Mouse (Mus musculus) ES-E14 (cell line): ENCODE measurements around the gene Foxd3. TPM values are rescaled to one million over a fixed set of nuclear protein-coding genes. Genes with fewer than 3 reads are reported as not detected.
"Not testable (repeated sequence)": the region's sequence is repeated elsewhere in the genome, so short reads cannot be mapped to it uniquely, and the experiment has no call there.

Experiments
- DNase-seq: peaks from one replicate; pipeline ENCODE4 v3.0.0-alpha.2; 2013; ENCODE audit warnings: low read depth, low spot score
- H3K27ac ChIP-seq: 2 replicates; pipeline ENCODE4 v1.5.1; 2012; ENCODE audit warnings: low read depth, mild to moderate bottlenecking, low read length, moderate library complexity, mixed read lengths; ENCODE audit not compliant: poor library complexity, insufficient read depth, severe bottlenecking
- H3K36me3 ChIP-seq: 2 replicates; pipeline ENCODE4 v1.6.1; 2012; ENCODE audit warnings: mild to moderate bottlenecking, low read length, moderate library complexity, mixed read lengths; ENCODE audit not compliant: control insufficient read depth, poor library complexity, insufficient read depth, severe bottlenecking
- H3K4me1 ChIP-seq, 2 experiments: fragments of 150-350 bp in 1 of 2; sonication (generic) in 1 of 2; 2 replicates each; pipeline ENCODE4 v1.6.1; 2012; ENCODE audit warnings: low read length in 2 of 2, mild to moderate bottlenecking in 1 of 2, mixed read lengths in 1 of 2; ENCODE audit not compliant: control insufficient read depth in 2 of 2, insufficient read depth in 2 of 2, poor library complexity in 1 of 2
- H3K4me3 ChIP-seq, 2 experiments: fragments of 150-350 bp in 1 of 2; sonication (generic) in 1 of 2; 2 replicates each; pipeline ENCODE4 v1.5.1; 2012; ENCODE audit warnings: low read length in 2 of 2, low read depth in 1 of 2, mild to moderate bottlenecking in 1 of 2, mixed read lengths in 1 of 2; ENCODE audit not compliant: insufficient read depth in 1 of 2, poor library complexity in 1 of 2, severe bottlenecking in 1 of 2
- H3K9ac ChIP-seq: 2 replicates; pipeline ENCODE4 v1.6.1; 2012; ENCODE audit warnings: low read depth, mild to moderate bottlenecking, low read length, mixed read lengths; ENCODE audit not compliant: poor library complexity, insufficient read depth, severe bottlenecking
- H3K9me3 ChIP-seq: fragments of 150-350 bp; sonication (generic); 2 replicates; pipeline ENCODE4 v1.6.1; 2012; ENCODE audit warnings: low read depth, mild to moderate bottlenecking, low read length; ENCODE audit not compliant: control insufficient read depth, insufficient read depth
- CHD2 ChIP-seq: IDR thresholded peaks from 2 replicates; pipeline ENCODE4 v1.6.1; 2014; ENCODE audit warnings: mild to moderate bottlenecking, low read depth, low read length, inconsistent platforms
- HCFC1 ChIP-seq: IDR thresholded peaks from 2 replicates; pipeline ENCODE4 v1.6.1; 2012; ENCODE audit warnings: low read length, inconsistent platforms, borderline replicate concordance; ENCODE audit not compliant: insufficient read depth
- MAFK ChIP-seq: IDR thresholded peaks from 2 replicates; pipeline ENCODE4 v1.6.1; 2014; ENCODE audit warnings: mild to moderate bottlenecking, low read depth, low read length, inconsistent platforms; ENCODE audit not compliant: insufficient read depth
- ZC3H11A ChIP-seq: IDR thresholded peaks from 2 replicates; pipeline ENCODE4 v1.6.1; 2012; ENCODE audit warnings: low read depth, mild to moderate bottlenecking, inconsistent platforms, low read length, borderline replicate concordance
- ZNF384 ChIP-seq: IDR thresholded peaks from 2 replicates; pipeline ENCODE4 v1.6.1; 2012; ENCODE audit warnings: low read depth, low read length, inconsistent platforms
- in situ Hi-C, 2 experiments: fragments of 600-800 bp; cut with MboI; formaldehyde crosslinking; loops; one replicate each; pipeline ENCODE4 v1.15.1; 2025; ENCODE audit warnings: low sequenced_read_pairs in 2 of 2, inconsistent platforms in 1 of 2; ENCODE audit not compliant: unreplicated experiment in 2 of 2
- total RNA-seq: library from RNA; depleted of rRNA; stranded (reverse); fragments of 300-350 nt; gene quantifications from 2 replicates; pipeline ENCODE4 v1.2.3, GENCODE M21; 2012

The Foxd3 gene
- total RNA-seq, 1 experiment = 26.1 TPM

GRCm38 (mm10) chr4:99627057-99627456, 29.0 kb upstream of the Foxd3 start:
- TF ChIP-seq MAFK = no peak
- no peak for DNase-seq
- no peak overlapping the region for H3K27ac ChIP-seq
- in situ Hi-C loops = no loop called here
- H3K4me1 ChIP-seq = peaks cover 0 to 5% of the 10 kb centered on the region in 2 experiments; a peak in 2 of 4 replicates
- H3K36me3 ChIP-seq = no peaks in the 10 kb centered on the region
- no peak overlapping the region; a peak in 1 of 4 replicates for H3K4me3 ChIP-seq
- H3K9me3 ChIP-seq = no peaks in the 10 kb centered on the region
- H3K9ac ChIP-seq = 0 out of 2 replicates have a peak overlapping the region, but pooled peaks have one; percentile 2

GRCm38 (mm10) chr4:99636038-99636437, 20.1 kb upstream of the Foxd3 start:
- H3K9me3 ChIP-seq = no peaks in the 10 kb centered on the region
- H3K4me1 ChIP-seq = peaks cover 3 to 22% of the 10 kb centered on the region in 2 experiments
- H3K27ac ChIP-seq = peak overlapping the region; percentile 43; the same call in 1 of the 2 replicates
- TF ChIP-seq CHD2 (peak; percentile 77), ZC3H11A (no peak)
- no peak overlapping the region for H3K9ac ChIP-seq
- peak; percentile 93 for DNase-seq
- H3K4me3 ChIP-seq = no peak overlapping the region
- in situ Hi-C loops = no loop called here
- no peaks in the 10 kb centered on the region for H3K36me3 ChIP-seq

- Histone ChIP-seq H3K27ac (peak overlapping the region; percentile 52; the same call in 1 of the 2 replicates), H3K9me3 (no peaks in the 10 kb centered on the region), H3K4me1 (peaks cover 5 to 22% of the 10 kb centered on the region in 2 experiments), H3K36me3 (no peaks in the 10 kb centered on the region), H3K9ac (no peak overlapping the region), H3K4me3 (no peak overlapping the region)
- DNase-seq = no peak
- in situ Hi-C loops = no loop called here
- no peak for TF ChIP-seq CHD2
- no peak for TF ChIP-seq HCFC1
- no peak for TF ChIP-seq ZC3H11A
- no peak for TF ChIP-seq MAFK
- TF ChIP-seq ZNF384 = no peak
Measured at GRCm38 (mm10) chr4:99636711-99637110, 19.4 kb upstream of the Foxd3 start.

GRCm38 (mm10) chr4:99640619-99641018, 15.5 kb upstream of the Foxd3 start:
- H3K4me3 ChIP-seq, H3K36me3 ChIP-seq, in situ Hi-C loops, DNase-seq, H3K9me3 ChIP-seq: not testable (repeated sequence)
- Histone ChIP-seq H3K4me1 (peaks cover 5 to 29% of the 10 kb centered on the region in 2 experiments), H3K27ac (peak overlapping the region; percentile 61), H3K9ac (peak overlapping the region; percentile 25; the same call in 1 of the 2 replicates)

- DNase-seq = no peak
- H3K4me1 ChIP-seq = peaks cover 5 to 25% of the 10 kb centered on the region in 2 experiments
- in situ Hi-C loops = no loop called here
- H3K9me3 ChIP-seq = no peaks in the 10 kb centered on the region
- H3K36me3 ChIP-seq = no peaks in the 10 kb centered on the region
- H3K4me3 ChIP-seq = no peak overlapping the region
- TF ChIP-seq ZC3H11A (no peak), MAFK (no peak), ZNF384 (no peak)
- peak overlapping the region; percentile 90; the same call in 1 of the 2 replicates for H3K27ac ChIP-seq
- no peak overlapping the region for H3K9ac ChIP-seq
Measured at GRCm38 (mm10) chr4:99641920-99642319, 14.2 kb upstream of the Foxd3 start.
